Mouse (Mus musculus): Measurements from ENCODE around the gene Psma6. TPM values are rescaled to one million over a fixed set of nuclear protein-coding genes. Genes with fewer than 3 reads are reported as not detected.

Psma6 gene
- polyA plus RNA-seq, 1 experiment from 2014 or later = 292 TPM

DNA sequence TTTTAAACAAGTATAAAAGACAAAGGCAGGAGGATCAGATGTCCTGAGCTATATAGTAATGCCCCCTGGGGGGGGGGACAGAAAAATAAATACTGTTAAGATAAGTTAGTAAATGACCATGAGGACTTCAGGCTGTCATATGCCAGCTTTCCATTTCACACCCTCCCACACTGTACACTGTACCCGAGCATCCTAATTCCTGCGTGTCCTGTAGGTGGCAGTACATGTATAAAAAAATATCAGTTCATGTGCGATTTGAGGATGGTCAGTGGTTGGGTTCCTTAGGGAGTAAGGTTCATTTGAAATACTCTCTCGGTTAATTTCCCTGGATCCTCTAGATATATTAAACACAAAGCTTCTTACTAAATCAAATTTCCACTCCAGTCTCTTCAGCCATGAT, 29.1 kb upstream of the Psma6 start:
- ATAC-seq = peak; percentile 48
- peak; percentile 66 for TF ChIP-seq CTCF (IDR thresholded peaks at IDR 0.05; ENCODE audit: low read depth)
- WGBS = 49% methylated on average over 4 of the region's 4 CpGs

DNA sequence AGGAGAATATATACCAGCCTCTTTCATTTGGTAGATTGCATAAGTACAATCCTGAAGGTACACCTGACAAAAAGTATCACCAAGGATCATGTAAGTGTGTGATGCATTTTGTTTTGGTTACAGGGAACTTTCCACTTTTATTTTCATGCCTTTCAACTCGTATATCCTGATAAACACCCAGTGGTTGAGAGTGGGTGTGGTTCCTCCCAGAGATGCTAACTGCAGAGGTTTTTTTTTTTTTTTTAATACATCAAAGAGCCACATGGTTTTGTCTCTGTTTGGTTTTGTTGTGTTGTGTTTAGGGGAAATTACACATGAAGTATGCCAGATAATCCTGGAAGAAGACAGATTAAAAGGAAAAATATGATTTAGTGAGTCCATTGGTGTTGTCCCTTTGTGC, 26.7 kb upstream of the Psma6 start:
- H3K36me3 ChIP-seq (ENCODE audit: control insufficient read depth, insufficient read depth) = no peaks in the 10 kb centered on the region
- no peak overlapping the region for H3K9ac ChIP-seq (ENCODE audit: low read depth, low read length)
- H3K4me3 ChIP-seq (ENCODE audit: low read depth, low read length) = no peak overlapping the region
- 40% methylated on average over 1 of the region's 1 CpGs for WGBS
- no peak for ATAC-seq
- no peak for TF ChIP-seq CTCF (IDR thresholded peaks at IDR 0.05; ENCODE audit: low read depth)
- H3K4me2 ChIP-seq (replicated peaks; ENCODE audit: low read depth) = no peak overlapping the region
- H3K4me1 ChIP-seq (replicated peaks; ENCODE audit: control insufficient read depth, insufficient read depth, low read length) = no peaks in the 10 kb centered on the region
- H3K27me3 ChIP-seq (replicated peaks; ENCODE audit: control insufficient read depth, insufficient read depth, low read length) = no peaks in the 10 kb centered on the region
- no peaks in the 10 kb centered on the region for H3K9me3 ChIP-seq (ENCODE audit: control insufficient read depth)
- no peak overlapping the region for H3K27ac ChIP-seq (ENCODE audit: low read depth, low read length)

More for the DNA sequence above, 29.1 kb upstream of the Psma6 start:
- Histone ChIP-seq H3K27me3 (replicated peaks; ENCODE audit: control insufficient read depth, insufficient read depth, low read length) (no peaks in the 10 kb centered on the region), H3K4me1 (replicated peaks; ENCODE audit: control insufficient read depth, insufficient read depth, low read length) (no peaks in the 10 kb centered on the region), H3K27ac (ENCODE audit: low read depth, low read length) (no peak overlapping the region), H3K36me3 (ENCODE audit: control insufficient read depth, insufficient read depth) (no peaks in the 10 kb centered on the region), H3K9me3 (ENCODE audit: control insufficient read depth) (no peaks in the 10 kb centered on the region), H3K9ac (ENCODE audit: low read depth, low read length) (no peak overlapping the region), H3K4me3 (ENCODE audit: low read depth, low read length) (no peak overlapping the region), H3K4me2 (replicated peaks; ENCODE audit: low read depth) (no peak overlapping the region)

DNA sequence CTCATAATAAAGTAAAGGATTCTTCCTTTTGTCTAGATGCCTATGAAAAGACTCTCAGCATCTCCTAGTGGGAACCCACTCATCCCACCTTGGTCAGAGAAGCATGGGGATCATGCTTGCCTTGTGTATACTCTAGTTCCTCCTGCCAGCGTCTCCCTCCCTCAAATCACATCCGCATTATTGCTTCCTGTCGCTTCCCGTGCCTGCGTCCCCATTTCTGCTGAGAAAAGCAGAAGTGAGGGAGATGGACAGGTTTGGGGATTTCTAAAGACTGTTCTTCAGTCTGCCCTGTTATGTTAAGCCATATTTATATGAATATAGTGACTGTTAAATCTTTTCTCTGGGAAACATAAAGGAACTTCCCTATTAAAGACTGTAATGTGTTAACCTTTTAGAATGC, 23.1 kb upstream of the Psma6 start:
- H3K9me3 ChIP-seq (ENCODE audit: control insufficient read depth) = no peaks in the 10 kb centered on the region
- no peaks in the 10 kb centered on the region for H3K36me3 ChIP-seq (ENCODE audit: control insufficient read depth, insufficient read depth)
- H3K4me1 ChIP-seq (replicated peaks; ENCODE audit: control insufficient read depth, insufficient read depth, low read length) = no peaks in the 10 kb centered on the region
- TF ChIP-seq CTCF (IDR thresholded peaks at IDR 0.05; ENCODE audit: low read depth) = no peak
- no peaks in the 10 kb centered on the region for H3K27me3 ChIP-seq (replicated peaks; ENCODE audit: control insufficient read depth, insufficient read depth, low read length)
- 71% methylated on average over 5 of the region's 5 CpGs for WGBS
- no peak overlapping the region for H3K4me2 ChIP-seq (replicated peaks; ENCODE audit: low read depth)
- no peak overlapping the region for H3K27ac ChIP-seq (ENCODE audit: low read depth, low read length)
- no peak overlapping the region for H3K4me3 ChIP-seq (ENCODE audit: low read depth, low read length)
- ATAC-seq = no peak
- no peak overlapping the region for H3K9ac ChIP-seq (ENCODE audit: low read depth, low read length)

DNA sequence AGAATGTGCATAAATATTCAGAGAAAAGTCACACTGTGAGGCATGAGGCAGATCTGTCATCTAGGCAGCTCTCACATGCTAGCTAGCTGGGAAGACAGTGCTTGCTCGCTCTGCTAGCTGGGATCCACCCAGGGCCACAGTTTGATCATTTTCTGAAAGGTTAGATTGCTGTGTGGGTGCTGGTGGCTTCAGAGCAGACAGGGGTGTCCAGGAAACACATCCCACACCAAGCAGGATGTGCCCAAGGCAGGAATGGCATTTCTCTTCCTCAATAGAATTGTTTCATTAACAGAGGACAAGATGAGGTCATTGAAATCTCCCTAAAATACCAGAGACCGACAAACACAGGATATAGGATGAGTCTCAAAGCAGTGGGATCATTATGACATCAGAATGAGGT, 18.9 kb upstream of the Psma6 start:
- 66% methylated on average over 2 of the region's 2 CpGs for WGBS
- no peaks in the 10 kb centered on the region for H3K36me3 ChIP-seq (ENCODE audit: control insufficient read depth, insufficient read depth)
- H3K4me1 ChIP-seq (replicated peaks; ENCODE audit: control insufficient read depth, insufficient read depth, low read length) = no peaks in the 10 kb centered on the region
- no peak overlapping the region for H3K4me3 ChIP-seq (ENCODE audit: low read depth, low read length)
- H3K9ac ChIP-seq (ENCODE audit: low read depth, low read length) = no peak overlapping the region
- no peak overlapping the region for H3K4me2 ChIP-seq (replicated peaks; ENCODE audit: low read depth)
- no peak overlapping the region for H3K27ac ChIP-seq (ENCODE audit: low read depth, low read length)
- no peak for TF ChIP-seq CTCF (IDR thresholded peaks at IDR 0.05; ENCODE audit: low read depth)
- no peaks in the 10 kb centered on the region for H3K27me3 ChIP-seq (replicated peaks; ENCODE audit: control insufficient read depth, insufficient read depth, low read length)
- H3K9me3 ChIP-seq (ENCODE audit: control insufficient read depth) = no peaks in the 10 kb centered on the region
- ATAC-seq = no peak

DNA sequence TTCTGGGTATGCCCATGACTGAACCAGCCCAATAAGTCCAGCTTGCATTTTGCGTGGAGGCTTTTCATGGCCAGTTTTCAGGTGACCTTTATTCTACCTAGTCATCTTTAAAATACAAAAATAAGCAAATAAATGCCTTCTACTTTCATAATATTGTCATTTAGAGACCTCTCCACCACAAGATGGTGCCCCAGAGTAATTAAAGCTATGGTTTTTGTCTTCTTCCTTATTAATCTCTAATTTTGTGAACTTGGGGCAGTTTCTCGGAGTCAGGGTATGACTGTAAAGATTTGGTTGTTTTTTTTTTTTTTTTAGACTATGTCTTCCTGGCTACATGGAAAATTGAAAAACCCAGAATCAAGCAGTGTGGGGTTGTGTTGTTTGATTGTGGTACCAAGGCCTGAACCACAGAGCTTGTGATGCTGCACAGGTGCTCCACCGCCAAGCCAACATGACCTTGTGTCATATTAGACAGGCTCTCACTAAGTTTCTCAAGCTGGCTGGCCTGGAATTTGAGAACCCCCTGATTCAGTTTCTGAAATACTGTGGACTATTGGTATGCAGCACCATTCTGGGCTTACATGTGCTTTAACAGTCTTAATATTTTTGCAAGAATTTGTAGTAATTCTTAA, 11.5 kb upstream of the Psma6 start:
- WGBS = 77% methylated on average over 3 of the region's 3 CpGs

DNA sequence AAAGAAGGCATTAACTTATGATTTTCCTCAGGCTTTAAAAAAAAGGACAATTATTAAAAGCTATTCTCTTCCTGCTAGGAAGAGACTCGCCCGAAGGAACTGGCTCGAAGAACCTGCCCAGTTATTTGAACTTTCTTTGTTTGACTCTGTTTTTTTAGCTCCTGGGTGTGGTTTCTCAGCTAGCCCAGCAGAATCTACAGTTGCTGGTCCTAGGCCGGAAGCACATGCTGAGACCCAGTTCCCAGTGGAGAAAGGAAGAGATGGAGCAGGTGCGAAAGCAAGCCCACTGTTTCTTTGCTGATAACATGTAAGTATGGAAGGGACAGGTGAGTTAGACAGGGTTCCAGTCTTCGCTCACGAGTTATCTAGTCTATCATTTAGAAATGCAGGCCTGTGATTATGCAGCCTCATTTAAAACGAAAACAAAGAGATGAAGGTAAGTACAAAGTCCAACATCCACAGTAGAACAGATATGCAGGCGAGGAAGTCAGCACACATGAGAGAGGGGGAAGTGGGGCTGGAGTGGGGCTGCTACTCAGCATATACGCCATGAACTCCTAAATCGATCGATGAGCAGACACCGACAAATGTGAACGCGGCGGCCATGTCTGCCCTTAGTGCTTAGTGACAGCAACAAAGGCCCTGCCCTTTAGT, 6.9 kb upstream of the Psma6 start:
- no peaks in the 10 kb centered on the region for H3K36me3 ChIP-seq (ENCODE audit: control insufficient read depth, insufficient read depth)
- 63% methylated on average over 16 of the region's 16 CpGs for WGBS
- no peaks in the 10 kb centered on the region for H3K9me3 ChIP-seq (ENCODE audit: control insufficient read depth)
- H3K4me2 ChIP-seq (replicated peaks; ENCODE audit: low read depth) = no peak overlapping the region
- no peak overlapping the region for H3K9ac ChIP-seq (ENCODE audit: low read depth, low read length)
- peak overlapping the region; percentile 35; the same call in 1 of the 2 replicates for H3K27ac ChIP-seq (ENCODE audit: low read depth, low read length)
- peak; percentile 81 for ATAC-seq
- no peaks in the 10 kb centered on the region for H3K27me3 ChIP-seq (replicated peaks; ENCODE audit: control insufficient read depth, insufficient read depth, low read length)
- no peaks in the 10 kb centered on the region for H3K4me1 ChIP-seq (replicated peaks; ENCODE audit: control insufficient read depth, insufficient read depth, low read length)
- no peak overlapping the region for H3K4me3 ChIP-seq (ENCODE audit: low read depth, low read length)
- TF ChIP-seq CTCF (IDR thresholded peaks at IDR 0.05; ENCODE audit: low read depth) = no peak

More for the DNA sequence above, 11.5 kb upstream of the Psma6 start:
- Histone ChIP-seq H3K9ac (ENCODE audit: low read depth, low read length) (no peak overlapping the region), H3K9me3 (ENCODE audit: control insufficient read depth) (no peaks in the 10 kb centered on the region), H3K4me3 (ENCODE audit: low read depth, low read length) (no peak overlapping the region), H3K27me3 (replicated peaks; ENCODE audit: control insufficient read depth, insufficient read depth, low read length) (no peaks in the 10 kb centered on the region), H3K27ac (ENCODE audit: low read depth, low read length) (no peak overlapping the region), H3K4me2 (replicated peaks; ENCODE audit: low read depth) (no peak overlapping the region), H3K36me3 (ENCODE audit: control insufficient read depth, insufficient read depth) (no peaks in the 10 kb centered on the region), H3K4me1 (replicated peaks; ENCODE audit: control insufficient read depth, insufficient read depth, low read length) (no peaks in the 10 kb centered on the region)
- no peak for ATAC-seq
- peak; percentile 59 for TF ChIP-seq CTCF (IDR thresholded peaks at IDR 0.05; ENCODE audit: low read depth)
